Mouse (Mus musculus) brain, embryonic 14.5 days (tissue): ENCODE results near the gene Gm42742.

ENCODE experiments used
- CTCF ChIP-seq: fragments of 200-500 bp; IDR thresholded peaks from 2 replicates; pipeline ENCODE4 v1.5.1; 2012; ENCODE audit warnings: inconsistent platforms, mild to moderate bottlenecking, moderate library complexity, borderline replicate concordance; ENCODE audit not compliant: insufficient read depth, insufficient read length; ENCODE audit errors: extremely low read depth
- POLR2A ChIP-seq: fragments of 200-500 bp; IDR thresholded peaks from 2 replicates; pipeline ENCODE4 v1.6.1; 2012; ENCODE audit warnings: mild to moderate bottlenecking, inconsistent platforms, borderline replicate concordance; ENCODE audit not compliant: poor library complexity, insufficient read depth, insufficient read length, severe bottlenecking; ENCODE audit errors: extremely low read depth

- TF ChIP-seq POLR2A = no peak
- no peak for TF ChIP-seq CTCF
These were observed 34.2 kb upstream of the Gm42742 start for GRCm38 (mm10) chr7:127055026-127055585.
